Mouse (Mus musculus) layer of hippocampus, adult 9-10 months (tissue): ENCODE data around the gene Spon2.

ENCODE experiments used
- DNase-seq: peaks from one replicate; pipeline ENCODE4 v3.0.0; 2022; ENCODE audit warnings: low spot score

Gene Spon2

GRCm38 (mm10) chr5:33218081-33218480 is at the start of gene Spon2:
Spon2 (minus strand) TSS chr5:33218455.
- DNase-seq, result no peak

GRCm38 (mm10) chr5:33254416-33254815 is 36.2 kb upstream of the Spon2 start:
- DNase-seq, result no peak

- no peak for DNase-seq
These were observed 29.9 kb upstream of the Spon2 start for GRCm38 (mm10) chr5:33248186-33248585.

DNA sequence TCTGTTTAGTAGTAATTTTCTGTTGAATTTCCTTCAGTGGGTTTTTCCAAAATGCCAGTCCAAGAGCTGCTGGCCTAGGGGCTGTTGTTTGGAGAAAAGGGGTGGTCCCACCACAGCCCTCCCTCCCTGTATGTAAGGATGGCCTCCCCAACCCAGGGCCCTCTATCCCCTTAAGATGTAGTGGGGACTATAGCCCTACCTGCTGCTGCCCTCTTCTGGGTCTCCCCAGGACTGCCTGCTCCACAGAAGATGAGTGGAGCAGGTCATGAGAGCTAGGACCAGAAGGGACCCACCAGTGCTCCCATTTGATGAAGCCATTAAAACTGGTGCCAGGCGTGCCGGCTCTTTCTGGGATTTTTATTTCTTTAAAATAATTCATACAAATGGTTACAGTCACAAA is 29.1 kb upstream of the Spon2 start:
- DNase-seq, result no peak

- DNase-seq, result no peak
These were observed 27.4 kb upstream of the Spon2 start for GRCm38 (mm10) chr5:33245701-33246100.

GRCm38 (mm10) chr5:33244377-33244920 is 26.2 kb upstream of the Spon2 start:
- no peak for DNase-seq

DNA sequence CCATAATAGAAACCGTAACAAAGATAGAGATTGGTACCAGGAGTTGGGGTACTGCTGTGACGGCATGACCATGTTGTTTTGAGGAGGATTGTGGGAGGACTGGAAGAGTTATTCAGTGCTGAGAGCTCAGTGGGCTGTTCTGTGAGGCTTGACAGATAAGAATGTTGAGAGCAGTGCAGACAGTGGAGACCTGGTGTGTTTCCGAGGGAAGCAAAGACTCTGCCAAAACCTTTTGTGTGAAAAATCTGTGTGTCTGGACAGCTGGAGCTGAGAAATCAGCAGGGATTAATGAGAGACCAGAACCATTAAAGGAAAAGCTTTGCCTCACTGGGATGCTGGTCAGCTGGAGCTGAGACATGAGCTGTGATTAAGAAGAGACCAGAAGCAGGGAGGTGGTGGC is 21.7 kb upstream of the Spon2 start:
- no peak for DNase-seq

- DNase-seq, result no peak
These were observed 21.0 kb upstream of the Spon2 start for GRCm38 (mm10) chr5:33239111-33239714.

- no peak for DNase-seq
These were observed 20.0 kb upstream of the Spon2 start for GRCm38 (mm10) chr5:33238256-33238645.

DNA sequence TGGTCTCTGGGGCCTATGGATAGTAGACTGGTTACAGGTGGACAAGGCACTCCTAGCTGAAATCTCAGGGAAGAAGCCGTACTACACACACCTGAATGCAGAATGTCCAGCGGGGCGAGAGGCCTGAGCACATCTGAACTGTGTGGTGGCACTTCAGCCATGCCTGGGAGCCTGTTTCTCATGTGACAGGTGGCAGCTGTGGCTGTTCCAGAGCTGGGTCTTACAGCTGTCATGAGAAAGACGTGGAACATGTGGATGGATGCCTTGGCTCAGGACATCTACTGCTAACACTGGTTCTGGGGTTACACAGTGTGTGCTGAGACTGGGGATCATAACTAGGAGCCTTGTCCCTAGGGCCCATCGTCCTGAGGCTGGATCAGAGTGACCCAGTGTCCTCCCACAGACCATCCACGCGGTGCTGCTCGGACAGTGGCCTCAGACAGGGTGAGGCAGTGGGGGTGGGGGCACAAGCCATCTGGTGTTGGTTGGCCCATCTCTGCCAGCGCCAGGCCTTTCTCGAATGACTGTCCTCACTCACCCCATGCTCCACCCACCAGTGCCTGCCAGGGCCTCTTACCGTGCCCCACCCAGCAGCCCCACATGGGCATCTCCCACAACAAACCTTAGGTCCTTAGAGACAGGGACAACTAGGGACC is 19.5 kb upstream of the Spon2 start:
- DNase-seq, result no peak

GRCm38 (mm10) chr5:33234391-33235031 is 16.3 kb upstream of the Spon2 start:
- no peak for DNase-seq

GRCm38 (mm10) chr5:33232791-33233190 is 14.5 kb upstream of the Spon2 start:
- no peak for DNase-seq

DNA sequence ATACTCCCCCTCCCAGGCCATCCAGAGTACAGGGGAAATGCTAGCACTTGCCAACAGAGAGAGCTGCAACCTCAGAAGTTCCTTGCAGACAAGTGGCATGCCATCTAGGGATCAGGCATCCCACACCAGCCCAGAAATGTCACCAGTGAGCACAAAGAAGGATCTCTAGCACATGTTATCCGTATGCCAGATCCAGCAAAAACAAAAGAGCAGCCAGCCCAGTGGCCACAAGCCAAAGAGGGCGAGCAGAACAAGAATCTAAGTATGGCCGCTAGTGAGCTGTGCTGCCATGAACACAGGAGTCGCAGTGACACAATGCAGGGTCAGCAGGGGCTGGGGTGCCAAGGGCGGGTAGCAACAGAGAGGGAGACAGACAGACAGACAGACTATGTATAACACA is 12.0 kb upstream of the Spon2 start:
- no peak for DNase-seq

DNA sequence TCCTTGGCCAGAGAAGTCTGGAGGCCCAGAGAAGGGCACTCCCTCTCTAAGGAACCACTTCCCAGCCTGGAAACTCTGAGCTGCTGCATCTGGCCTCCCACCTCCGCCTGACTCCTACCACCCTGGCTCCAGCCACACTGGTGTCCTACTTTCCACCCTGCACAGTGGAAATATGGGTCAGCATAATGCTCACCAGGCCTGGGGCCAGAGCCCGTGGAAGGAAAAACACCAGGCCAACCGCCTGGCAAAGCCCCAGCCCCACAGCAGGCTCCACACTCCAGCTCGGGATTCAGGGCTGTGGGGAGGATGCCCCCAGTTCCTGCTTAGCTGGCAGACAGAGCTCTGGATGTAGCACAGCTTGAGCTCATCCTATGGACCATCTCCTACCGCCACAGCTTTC is 10.2 kb upstream of the Spon2 start:
- DNase-seq, result no peak

- no peak for DNase-seq
These were observed 7.4 kb upstream of the Spon2 start for GRCm38 (mm10) chr5:33225673-33226072.

GRCm38 (mm10) chr5:33224491-33224890 is 6.2 kb upstream of the Spon2 start:
- no peak for DNase-seq

DNA sequence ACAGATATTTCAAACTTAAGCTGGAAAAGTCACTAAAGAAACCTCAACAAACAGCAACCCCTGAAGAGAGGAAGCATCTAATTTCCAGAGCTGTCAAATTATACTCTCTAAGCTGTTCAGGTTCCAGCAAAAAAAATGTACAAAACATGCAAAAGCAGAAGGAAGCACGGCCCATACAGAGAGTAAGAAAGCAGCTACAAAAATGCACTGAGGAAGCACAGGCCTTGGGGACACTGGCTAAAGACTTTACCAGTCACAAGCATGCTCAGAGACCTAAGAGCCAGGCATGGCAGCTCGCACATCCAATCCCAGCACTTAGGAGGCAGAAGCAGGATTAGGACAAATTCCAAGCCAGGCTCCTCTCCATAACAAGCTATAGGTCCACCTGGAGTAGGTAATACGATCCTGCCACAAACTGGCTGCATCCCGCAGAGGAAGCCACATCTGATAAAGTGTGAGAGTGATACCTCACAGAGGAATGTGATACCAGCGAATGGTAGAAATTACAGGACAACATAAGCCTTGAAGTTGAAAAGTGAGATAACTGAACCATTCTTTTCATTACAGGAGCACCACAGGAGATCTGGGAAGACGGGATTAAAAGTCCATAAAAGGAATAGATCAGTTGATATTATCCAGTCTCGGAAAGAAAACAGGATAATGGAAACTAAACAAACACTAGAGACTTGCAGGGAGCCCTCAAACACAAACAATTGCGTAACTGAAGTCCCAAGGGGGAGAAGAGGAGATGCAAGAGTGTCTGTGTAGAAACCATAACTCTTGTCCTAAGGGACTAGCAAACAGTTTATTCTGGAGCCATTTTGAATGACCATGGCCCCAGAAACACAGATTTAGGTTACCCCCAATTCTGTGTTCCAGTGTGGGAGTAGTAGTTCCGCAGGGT is 4.8 kb upstream of the Spon2 start:
- no peak for DNase-seq

- no peak for DNase-seq
These were observed 4.1 kb upstream of the Spon2 start for GRCm38 (mm10) chr5:33222389-33222788.

DNA sequence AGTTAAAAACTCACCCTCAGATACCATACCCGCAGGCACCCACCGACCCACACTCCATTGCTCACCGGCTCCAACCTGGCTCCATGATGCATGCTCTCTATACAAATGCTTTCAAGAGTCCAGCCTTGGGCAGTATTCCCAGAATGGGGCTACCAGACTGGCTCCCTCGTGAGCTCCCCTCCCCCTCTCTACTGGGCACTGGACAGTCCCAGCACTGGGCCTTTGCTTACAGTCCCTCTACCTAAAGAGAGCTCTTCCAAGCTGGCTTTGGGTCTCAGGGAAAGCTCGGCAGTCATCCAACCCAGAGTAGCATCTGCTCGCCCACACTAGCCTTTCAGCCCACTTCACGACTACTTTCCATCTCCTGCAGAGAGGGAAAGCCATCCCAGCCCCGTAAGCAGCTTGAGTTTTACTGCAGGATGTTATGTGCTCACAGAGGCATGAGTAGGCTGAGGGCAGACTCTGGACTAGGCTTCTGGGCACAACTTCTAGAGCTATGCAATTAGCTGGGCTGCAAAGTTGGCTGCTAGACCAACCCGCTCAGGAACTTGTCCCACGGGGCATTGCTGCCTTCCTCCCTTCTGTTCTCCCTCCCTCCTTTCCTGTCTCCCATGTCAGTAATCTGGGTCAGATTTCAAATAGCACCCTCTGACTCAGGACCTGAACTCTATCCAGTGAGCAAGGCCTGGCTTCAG is 2.2 kb upstream of the Spon2 start:
- DNase-seq, result no peak

DNA sequence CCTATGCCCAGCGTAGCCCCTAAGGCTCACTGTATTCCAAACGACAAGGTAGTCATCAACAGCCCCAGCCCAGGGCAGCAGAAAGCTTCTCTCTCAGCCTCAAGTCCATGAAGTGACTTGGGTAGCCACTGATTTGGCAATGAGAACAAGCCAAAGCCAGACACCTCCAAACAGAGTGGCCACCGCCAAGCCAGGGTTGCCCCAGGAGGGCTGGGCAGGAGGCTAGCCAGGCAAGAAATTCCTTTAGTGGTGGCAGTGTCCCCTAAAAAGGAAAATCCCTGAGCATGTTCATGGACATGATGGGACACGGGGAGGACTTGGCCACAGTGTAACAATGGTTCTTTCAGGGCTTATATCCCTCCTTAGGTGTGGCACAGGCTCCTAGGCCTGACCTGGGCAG is 1.6 kb upstream of the Spon2 start:
- DNase-seq, result no peak

DNA sequence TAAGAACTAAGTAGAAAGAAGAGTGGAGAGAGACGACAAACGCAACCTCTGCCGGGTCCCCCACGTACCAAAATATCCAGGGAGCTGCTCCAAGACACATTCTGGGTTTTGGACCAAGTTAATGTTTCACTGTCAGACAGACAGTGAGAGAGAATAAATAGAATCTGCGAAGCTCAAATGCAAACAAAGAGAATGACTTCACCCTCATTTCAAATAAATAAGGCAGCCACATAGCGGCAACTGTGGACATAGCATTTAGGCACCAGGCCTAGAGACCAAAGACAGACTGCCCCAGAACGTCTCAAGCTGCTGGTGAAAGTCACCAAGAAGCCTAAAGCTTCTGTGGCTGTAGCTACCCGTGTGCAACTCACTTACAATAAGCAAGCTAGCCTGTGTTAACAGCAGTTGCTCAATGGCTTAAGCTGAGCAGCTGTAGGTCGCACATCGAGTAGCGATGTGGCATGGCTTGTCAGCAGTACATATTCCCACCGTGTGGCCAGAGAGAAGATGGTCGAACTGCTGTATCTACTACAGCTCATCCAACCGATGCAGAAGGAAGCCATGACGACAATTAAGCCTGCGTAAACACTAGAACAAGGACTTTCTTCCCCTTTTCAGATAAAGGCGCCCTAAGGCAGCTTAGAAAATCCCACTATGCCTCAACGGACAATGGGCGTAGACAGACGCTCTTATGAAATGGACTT is 643 bp upstream of the Spon2 start:
- no peak for DNase-seq
